ENCODE assay signal across 8 mouse cellular contexts in genomic region chr6:17675019-17675756, GRCm38 (mm10). TPM values are rescaled to one million over a fixed set of nuclear protein-coding genes. Genes with fewer than 3 reads are reported as not detected.
DNase-seq lines count a peak whose midpoint lies in the region; ATAC-seq and TF ChIP-seq lines count a peak whose summit lies in the region.

No protein-coding gene starts in this region.

- H3K9ac ChIP-seq in forebrain, embryonic 14.5 days (ENCODE audit: low read length) = no peak overlapping the region
- no peak overlapping the region for H3K9ac ChIP-seq in hindbrain, embryonic 14.5 days
- no peak overlapping the region for H3K9ac ChIP-seq in liver, adult 2 months (ENCODE audit: low read depth, low read length)
- H3K9ac ChIP-seq in midbrain, postnatal 0 days (replicated peaks; ENCODE audit: low read length, poor library complexity, severe bottlenecking) = no peak overlapping the region
- H3K9ac ChIP-seq in stomach, embryonic 15.5 days = no peak overlapping the region

- ATAC-seq in forebrain, embryonic 14.5 days = peak; percentile 85
- peak; percentile 71 for ATAC-seq in hindbrain, embryonic 14.5 days (ENCODE audit: low FRiP score)
- ATAC-seq in midbrain, postnatal 0 days (ENCODE audit: low FRiP score) = no peak
- peak; percentile 72; the same call in 1 of the 2 replicates for ATAC-seq in stomach, embryonic 15.5 days (ENCODE audit: insufficient read depth, low FRiP score, low read depth)

- no peaks in the 10 kb centered on the region for H3K36me3 ChIP-seq in testis, adult 2 months (ENCODE audit: control insufficient read depth, insufficient read depth, low read length)
- no peaks in the 10 kb centered on the region for H3K36me3 ChIP-seq in forebrain, embryonic 14.5 days (ENCODE audit: control insufficient read depth, insufficient read depth, low read length)
- H3K36me3 ChIP-seq in hindbrain, embryonic 14.5 days (replicated peaks; ENCODE audit: control insufficient read depth, insufficient read depth) = no peaks in the 10 kb centered on the region
- no peaks in the 10 kb centered on the region for H3K36me3 ChIP-seq in liver, adult 2 months (ENCODE audit: control insufficient read depth, insufficient read depth, low read length)
- no peaks in the 10 kb centered on the region for H3K36me3 ChIP-seq in midbrain, postnatal 0 days (ENCODE audit: insufficient read depth, low read length)
- H3K36me3 ChIP-seq in stomach, embryonic 15.5 days = no peaks in the 10 kb centered on the region

- no peak overlapping the region for H3K27ac ChIP-seq in testis, adult 2 months (ENCODE audit: control insufficient read depth, insufficient read depth, low read depth, low read length)
- no peak overlapping the region for H3K27ac ChIP-seq in forebrain, embryonic 14.5 days (ENCODE audit: low read depth, low read length)
- no peak overlapping the region for H3K27ac ChIP-seq in hindbrain, embryonic 14.5 days
- no peak overlapping the region for H3K27ac ChIP-seq in liver, adult 2 months (replicated peaks; ENCODE audit: insufficient read depth, low read depth, low read length)
- no peak overlapping the region for H3K27ac ChIP-seq in midbrain, postnatal 0 days (ENCODE audit: low read depth, low read length)
- H3K27ac ChIP-seq in stomach, embryonic 15.5 days = no peak overlapping the region

- no peak for DNase-seq in testis, postnatal 14 days (ENCODE audit: low spot score)
- peak; percentile 47 for DNase-seq in cerebellum, adult 11 months
- DNase-seq in forebrain, embryonic 14.5 days (ENCODE audit: low spot score) = peak; percentile 84
- peak; percentile 82 for DNase-seq in hindbrain, embryonic 14.5 days (ENCODE audit: low spot score)
- peak; percentile 60 for DNase-seq in liver, adult 2 months (ENCODE audit: extremely low read depth, low read depth, low spot score)
- DNase-seq in midbrain, postnatal 0 days (ENCODE audit: low spot score) = peak; percentile 67

- H3K79me2 ChIP-seq in liver, adult 2 months (ENCODE audit: control insufficient read depth, insufficient read depth, low read length) = no peaks in the 10 kb centered on the region

- no peaks in the 10 kb centered on the region for H3K9me3 ChIP-seq in forebrain, embryonic 14.5 days (replicated peaks; ENCODE audit: control insufficient read depth, low read length)
- H3K9me3 ChIP-seq in hindbrain, embryonic 14.5 days (ENCODE audit: control insufficient read depth, low read length) = no peaks in the 10 kb centered on the region
- no peaks in the 10 kb centered on the region for H3K9me3 ChIP-seq in midbrain, postnatal 0 days (ENCODE audit: low read length)
- no peaks in the 10 kb centered on the region for H3K9me3 ChIP-seq in stomach, embryonic 15.5 days

- whole genome bisulfite sequencing in forebrain, embryonic 14.5 days = 21% methylated on average over 12 of the region's 12 CpGs
- WGBS in hindbrain, embryonic 14.5 days = 23% methylated on average over 12 of the region's 12 CpGs
- 22% methylated on average over 12 of the region's 12 CpGs for WGBS in liver, adult 2 months
- 19% methylated on average over 12 of the region's 12 CpGs for WGBS in midbrain, postnatal 0 days
- WGBS in stomach, embryonic 15.5 days = 24% methylated on average over 12 of the region's 12 CpGs

- H3K4me1 ChIP-seq in testis, adult 2 months (ENCODE audit: control insufficient read depth, insufficient read depth, low read length) = peaks cover 2% of the 10 kb centered on the region; the same call in 1 of the 2 replicates
- H3K4me1 ChIP-seq in forebrain, embryonic 14.5 days (ENCODE audit: control insufficient read depth, insufficient read depth, low read length) = no peaks in the 10 kb centered on the region
- no peaks in the 10 kb centered on the region for H3K4me1 ChIP-seq in hindbrain, embryonic 14.5 days (replicated peaks; ENCODE audit: control insufficient read depth, insufficient read depth, low read length)
- no peaks in the 10 kb centered on the region for H3K4me1 ChIP-seq in liver, adult 2 months (ENCODE audit: control insufficient read depth, insufficient read depth, low read length)
- H3K4me1 ChIP-seq in midbrain, postnatal 0 days (ENCODE audit: insufficient read depth, low read length) = no peaks in the 10 kb centered on the region
- no peaks in the 10 kb centered on the region for H3K4me1 ChIP-seq in stomach, embryonic 15.5 days

- no peak overlapping the region for H3K4me3 ChIP-seq in testis, adult 2 months (ENCODE audit: control insufficient read depth, low read depth, low read length)
- H3K4me3 ChIP-seq in forebrain, embryonic 14.5 days (ENCODE audit: low read depth, low read length) = no peak overlapping the region
- no peak overlapping the region for H3K4me3 ChIP-seq in hindbrain, embryonic 14.5 days (replicated peaks; ENCODE audit: low read length)
- H3K4me3 ChIP-seq in liver, adult 2 months (ENCODE audit: insufficient read depth, low read depth, low read length) = no peak overlapping the region
- no peak overlapping the region for H3K4me3 ChIP-seq in midbrain, postnatal 0 days (ENCODE audit: low read depth, low read length)
- H3K4me3 ChIP-seq in stomach, embryonic 15.5 days (replicated peaks) = no peak overlapping the region

- H3K4me2 ChIP-seq in forebrain, embryonic 14.5 days (ENCODE audit: low read length) = no peak overlapping the region
- peak overlapping the region; percentile 15; the same call in 1 of the 2 replicates for H3K4me2 ChIP-seq in hindbrain, embryonic 14.5 days (replicated peaks)
- no peak overlapping the region for H3K4me2 ChIP-seq in midbrain, postnatal 0 days (ENCODE audit: low read depth, low read length, poor library complexity, severe bottlenecking)
- H3K4me2 ChIP-seq in stomach, embryonic 15.5 days = no peak overlapping the region

- no peaks in the 10 kb centered on the region for H3K27me3 ChIP-seq in testis, adult 2 months (ENCODE audit: control insufficient read depth, insufficient read depth, low read length)
- no peaks in the 10 kb centered on the region for H3K27me3 ChIP-seq in forebrain, embryonic 14.5 days (replicated peaks; ENCODE audit: control insufficient read depth, insufficient read depth, low read length)
- H3K27me3 ChIP-seq in hindbrain, embryonic 14.5 days (ENCODE audit: control insufficient read depth, insufficient read depth, low read length) = no peaks in the 10 kb centered on the region
- H3K27me3 ChIP-seq in liver, adult 2 months (ENCODE audit: control insufficient read depth, insufficient read depth, low read length) = no peaks in the 10 kb centered on the region
- no peaks in the 10 kb centered on the region for H3K27me3 ChIP-seq in midbrain, postnatal 0 days (ENCODE audit: insufficient read depth, low read length)
- H3K27me3 ChIP-seq in stomach, embryonic 15.5 days (replicated peaks) = no peaks in the 10 kb centered on the region

- TF ChIP-seq CTCF in testis, adult 2 months (IDR thresholded peaks at IDR 0.05; ENCODE audit: control insufficient read depth, insufficient read depth, insufficient replicate concordance, low read depth, low read length) = peak; percentile 38; the same call in 1 of the 2 replicates
- TF ChIP-seq CTCF in liver, adult 2 months (IDR thresholded peaks at IDR 0.05; ENCODE audit: low read depth, low read length) = peak; percentile 67
- TF ChIP-seq CTCF in midbrain, postnatal 0 days (IDR thresholded peaks at IDR 0.05) = peak; percentile 83

- TF ChIP-seq POLR2A in testis, adult 2 months (IDR thresholded peaks at IDR 0.05; ENCODE audit: control insufficient read depth, low read depth, low read length) = no peak
- no peak for TF ChIP-seq POLR2A in liver, adult 2 months (IDR thresholded peaks at IDR 0.05; ENCODE audit: extremely low read depth, insufficient read depth, low read length)

RNA-seq across cellular contexts. Expression of gene St7, which starts 17.5 kb away (rescaled TPM):
- polyA plus RNA-seq in testis, adult 2 months (2012; rRNA removed) = 13.5 and 16.1 TPM in 2 replicates
- polyA plus RNA-seq in forebrain, embryonic 14.5 days (2014; fragmentation: Nextera tagmentation; extraction: Ambion mirVana) = 55.2 and 60.3 TPM in 2 replicates
- 53.3 and 54.5 TPM in 2 replicates for polyA plus RNA-seq in hindbrain, embryonic 14.5 days (2014; fragmentation: Nextera tagmentation; extraction: Ambion mirVana)
- 8.7 and 8.8 TPM in 2 replicates for total RNA-seq in liver, adult 2 months (2014; rRNA removed)
- polyA plus RNA-seq in liver, adult 2 months (2012; rRNA removed) = 5.7 and 7.1 TPM in 2 replicates
- total RNA-seq in midbrain, postnatal 0 days (2014; rRNA removed) = 69.5 and 72.9 TPM in 2 replicates
- 35.9 and 39.4 TPM in 2 replicates for polyA plus RNA-seq in midbrain, postnatal 0 days (2015; fragmentation: Nextera tagmentation; extraction: Ambion mirVana)
- polyA plus RNA-seq in stomach, embryonic 15.5 days (2015; fragmentation: Nextera tagmentation; extraction: Ambion mirVana) = 23.5 and 26.1 TPM in 2 replicates

RNA-seq across cellular contexts. Expression of gene Capza2, which starts 39.2 kb away (rescaled TPM):
- polyA plus RNA-seq in testis, adult 2 months (2012; rRNA removed) = 5.3 and 8.8 TPM in 2 replicates
- 276 and 299 TPM in 2 replicates for polyA plus RNA-seq in forebrain, embryonic 14.5 days (2014; fragmentation: Nextera tagmentation; extraction: Ambion mirVana)
- polyA plus RNA-seq in hindbrain, embryonic 14.5 days (2014; fragmentation: Nextera tagmentation; extraction: Ambion mirVana) = 274 and 277 TPM in 2 replicates
- 71.2 and 80.9 TPM in 2 replicates for total RNA-seq in liver, adult 2 months (2014; rRNA removed)
- 7.7 and 9.4 TPM in 2 replicates for polyA plus RNA-seq in liver, adult 2 months (2012; rRNA removed)
- 136 and 173 TPM in 2 replicates for total RNA-seq in midbrain, postnatal 0 days (2014; rRNA removed)
- 233 and 235 TPM in 2 replicates for polyA plus RNA-seq in midbrain, postnatal 0 days (2015; fragmentation: Nextera tagmentation; extraction: Ambion mirVana)
- 218 and 225 TPM in 2 replicates for polyA plus RNA-seq in stomach, embryonic 15.5 days (2015; fragmentation: Nextera tagmentation; extraction: Ambion mirVana)

Comparison
In these comparisons a context has a peak if more than half of its experiments do, and no peak if none do; other contexts are left out.
1. RNA of gene Capza2, which starts 39.2 kb away (polyA plus RNA-seq): 274 to 277 TPM in hindbrain, embryonic 14.5 days, 276 to 299 TPM in forebrain, embryonic 14.5 days, 233 to 235 TPM in midbrain, postnatal 0 days and 218 to 225 TPM in stomach, embryonic 15.5 days; 5.3 to 8.8 TPM in testis, adult 2 months and 7.7 to 9.4 TPM in liver, adult 2 months; every median in the first group is over 10 times any median in the second.
2. Peak in every context shown above with its lines, with median percentiles within 50 percentile points of each other: CTCF ChIP-seq.